Mouse (Mus musculus): ENCODE results near the gene 1700113H08Rik.

1700113H08Rik gene

DNA sequence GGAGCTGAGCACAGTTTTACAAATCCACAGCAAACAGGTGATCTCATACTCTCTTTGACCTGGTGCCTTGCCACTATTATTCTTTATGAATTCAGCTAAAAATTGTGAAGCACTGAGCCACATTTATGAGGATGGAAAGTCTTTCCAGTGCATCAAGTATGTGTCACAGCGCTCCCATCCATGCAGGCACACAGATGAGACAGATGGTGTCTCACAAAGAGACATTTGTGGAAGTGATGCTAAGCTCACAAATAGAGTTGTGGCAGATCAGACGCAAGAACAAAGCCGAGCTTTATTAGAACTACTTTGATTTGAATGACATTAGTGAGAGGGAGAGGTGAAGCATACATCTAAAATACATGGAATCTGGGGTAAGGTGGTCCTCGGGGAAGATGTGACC lies 153.2 kb downstream of the 1700113H08Rik start:
- no peak for DNase-seq

DNA sequence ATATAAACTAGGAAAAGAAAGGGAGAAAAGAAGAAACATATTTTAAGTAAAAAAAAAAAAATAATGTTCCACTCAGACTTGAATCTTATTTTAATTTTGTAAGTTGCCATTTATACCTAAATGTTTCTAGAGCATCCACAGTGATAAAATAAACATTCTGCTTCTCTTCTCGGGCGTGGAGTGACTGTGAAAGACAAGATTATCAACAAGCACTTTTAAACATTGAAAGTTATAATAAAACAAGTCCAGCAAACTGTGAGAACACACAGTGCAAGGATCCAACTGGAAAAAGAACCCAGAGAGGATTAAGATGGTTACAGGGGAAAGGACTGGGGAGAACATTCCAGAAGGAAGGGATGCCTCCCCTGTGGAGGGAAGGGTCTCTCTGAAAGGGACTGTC lies 155.0 kb downstream of the 1700113H08Rik start:
- DNase-seq, result no peak

DNA sequence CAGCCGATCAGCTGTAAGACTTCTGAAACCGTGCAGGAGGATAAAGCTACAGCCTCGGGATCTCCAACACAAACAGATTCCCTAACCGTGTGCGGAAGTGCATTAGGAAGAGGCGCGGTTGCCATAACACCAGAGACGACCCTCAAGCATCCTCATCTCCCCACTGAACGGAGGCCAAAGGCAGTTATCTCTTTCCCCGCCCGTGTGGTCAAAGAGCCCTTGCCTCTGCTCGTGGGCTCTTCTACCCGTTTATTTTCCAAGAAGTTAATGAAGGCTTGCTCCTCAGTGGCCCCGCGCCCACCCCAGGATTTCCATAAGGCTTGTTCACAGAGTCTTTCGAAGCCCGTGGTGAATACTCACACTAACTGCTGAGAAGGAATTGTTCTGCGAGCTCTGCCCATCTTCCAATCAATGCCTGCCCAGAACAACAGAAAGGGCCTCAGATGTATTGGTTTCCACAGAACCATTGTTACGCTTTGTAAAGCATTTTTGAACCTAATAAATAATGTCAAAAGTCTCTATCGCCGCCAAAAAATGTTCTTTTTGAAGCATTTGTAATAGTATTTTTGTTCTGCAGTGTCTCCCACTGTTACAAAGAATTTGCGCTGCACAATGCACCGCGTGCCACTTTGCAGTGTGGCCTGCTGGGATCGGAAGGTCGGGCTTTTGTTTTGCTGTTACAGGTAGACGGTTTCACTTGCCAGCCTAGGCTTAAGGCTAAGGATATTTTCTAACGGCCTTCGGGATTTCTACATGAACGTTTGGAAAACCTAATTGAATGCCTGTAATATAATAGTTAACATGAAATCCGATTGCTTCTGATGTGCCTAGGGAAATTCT lies 172.4 kb downstream of the 1700113H08Rik start:
- DNase-seq, result no peak

DNA sequence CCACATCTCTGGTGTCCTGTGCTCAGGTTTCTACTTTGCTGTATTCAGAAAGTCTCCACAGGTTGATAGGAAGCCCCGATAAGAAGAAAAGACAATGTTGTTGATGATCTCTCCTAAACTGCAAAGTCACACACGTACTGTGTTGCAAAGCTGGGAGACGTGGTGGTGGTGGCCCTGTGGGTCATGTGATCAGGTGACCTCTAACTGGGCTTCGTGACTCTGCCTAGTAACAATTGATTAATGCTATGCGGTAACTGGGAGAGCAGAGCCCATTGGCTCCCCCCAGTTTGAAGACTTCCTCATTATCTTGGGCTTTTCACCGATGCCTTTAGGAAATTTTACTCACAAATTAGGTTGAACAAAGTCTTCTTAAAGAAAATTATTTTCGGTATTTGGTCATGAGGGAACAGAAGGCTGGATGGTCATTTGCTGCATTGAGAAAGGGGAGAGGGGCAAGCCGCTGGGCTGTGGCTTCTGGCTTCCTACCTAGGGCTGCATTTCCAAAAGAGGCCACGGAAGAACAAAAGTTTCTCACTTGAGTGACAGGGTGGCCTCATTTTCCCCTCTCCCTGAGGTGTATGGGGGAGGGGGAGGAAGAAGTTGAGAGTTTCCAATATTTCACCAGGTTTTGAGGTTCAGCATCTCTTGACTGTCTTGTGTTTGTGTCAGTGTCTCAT lies 181.6 kb downstream of the 1700113H08Rik start:
- DNase-seq, result no peak

DNA sequence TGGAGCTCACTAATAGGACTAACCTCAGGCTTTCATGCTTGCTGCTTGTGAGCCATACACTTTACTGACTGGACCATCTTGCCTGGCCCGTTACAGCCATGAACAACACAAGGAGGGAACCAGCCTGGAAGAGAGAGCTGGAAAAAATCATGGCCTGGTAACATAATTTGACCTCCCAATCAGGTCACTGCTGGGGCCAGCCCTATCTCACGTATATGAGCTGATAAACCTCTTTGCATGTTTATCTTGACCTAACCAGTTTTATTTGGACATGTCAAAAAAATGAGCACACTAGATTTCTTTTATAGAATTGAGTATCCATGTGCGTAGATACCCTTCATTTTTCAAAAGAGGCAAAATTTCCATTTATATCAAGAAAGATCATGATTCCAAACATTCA lies 213.9 kb downstream of the 1700113H08Rik start:
- DNase-seq, result no peak

DNA sequence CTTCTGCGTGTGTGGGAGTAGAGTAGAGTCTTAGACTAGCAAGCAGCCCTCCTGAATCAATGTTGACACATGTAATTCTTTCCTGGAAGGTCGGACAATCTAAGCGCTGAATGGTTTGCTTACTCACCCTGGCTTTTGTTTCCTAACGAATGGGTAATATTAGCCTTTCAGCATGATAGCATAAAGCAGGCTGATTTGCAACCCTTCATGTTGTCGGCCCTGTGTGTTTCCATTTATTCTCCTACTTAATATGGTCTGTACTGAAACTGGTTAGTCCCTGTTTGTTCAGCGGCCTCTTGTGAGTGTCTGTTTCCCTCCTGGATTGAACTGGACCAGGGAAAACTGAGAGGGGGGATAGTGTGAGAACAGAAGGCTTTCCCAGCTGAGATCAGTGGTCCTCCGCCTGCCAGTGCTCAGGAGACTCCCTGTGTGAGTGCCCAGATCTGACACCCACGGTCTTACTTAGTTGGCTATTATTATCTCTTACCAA lies 214.3 kb downstream of the 1700113H08Rik start:
- DNase-seq, result no peak

DNA sequence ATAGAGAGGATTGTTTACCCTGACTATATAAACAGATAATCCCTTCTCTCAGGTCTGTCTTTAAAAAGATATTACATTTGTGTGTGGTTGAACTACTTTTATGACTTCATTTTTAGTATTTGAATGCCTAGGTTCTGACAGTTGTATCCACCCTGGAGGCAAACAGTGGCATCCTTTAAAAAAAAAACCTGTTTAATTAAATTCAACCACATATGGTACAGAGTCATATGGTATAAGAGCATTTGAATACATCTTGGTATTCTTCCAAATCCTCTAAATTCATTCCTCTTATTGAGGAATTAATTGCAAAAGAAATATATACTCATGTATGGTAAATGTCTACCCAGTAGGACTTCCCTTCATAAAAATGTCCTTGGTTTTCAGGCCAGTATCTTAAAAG lies 217.2 kb downstream of the 1700113H08Rik start:
- DNase-seq, result no peak
